Comparison of ENCODE assay signal across 20 mouse cellular contexts in genomic region chr11:63671816-63672215, GRCm38 (mm10).
A peak's percentile ranks its signal among the peaks of the same experiment; 100 is the strongest.
DNase-seq lines count a peak whose midpoint lies in the region; ATAC-seq and TF ChIP-seq lines count a peak whose summit lies in the region.
"Had no signal": no experiment of that assay in that cellular context is flagged by ENCODE, and none has a peak within 500 bp of the region (broad histone marks: within the 10 kb centered on the region; RNA-seq: fewer than 3 reads in every experiment).

No protein-coding gene starts in this region.

- H3K4me3 ChIP-seq in intestine, embryonic 14.5 days (ENCODE audit: low read depth, low read length) = no peak overlapping the region
- H3K4me3 ChIP-seq in intestine, embryonic 16.5 days (ENCODE audit: low read length) = no peak overlapping the region
- H3K4me3 ChIP-seq in lung, embryonic 14.5 days (ENCODE audit: low read depth, low read length) = no peak overlapping the region
- H3K4me3 ChIP-seq in lung, adult 2 months (replicated peaks; ENCODE audit: extremely low read depth, low read depth, low read length) = no peak overlapping the region
- H3K4me3 ChIP-seq: embryonic facial prominence, embryonic 13.5 days; forebrain, embryonic 13.5 days; forebrain, embryonic 15.5 days had no signal

- H3K27me3 ChIP-seq in intestine, embryonic 14.5 days (replicated peaks; ENCODE audit: control insufficient read depth, insufficient read depth, low read length) = no peaks in the 10 kb centered on the region
- H3K27me3 ChIP-seq in intestine, embryonic 16.5 days (replicated peaks; ENCODE audit: control insufficient read depth, insufficient read depth, low read length) = no peaks in the 10 kb centered on the region
- no peaks in the 10 kb centered on the region for H3K27me3 ChIP-seq in lung, embryonic 14.5 days (ENCODE audit: insufficient read depth, low read length)
- H3K27me3 ChIP-seq: embryonic facial prominence, embryonic 13.5 days; forebrain, embryonic 15.5 days had no signal

- H3K36me3 ChIP-seq in intestine, embryonic 14.5 days (ENCODE audit: control insufficient read depth, insufficient read depth, low read length) = no peaks in the 10 kb centered on the region
- H3K36me3 ChIP-seq in intestine, embryonic 16.5 days (ENCODE audit: control insufficient read depth, insufficient read depth, low read length) = no peaks in the 10 kb centered on the region
- no peaks in the 10 kb centered on the region for H3K36me3 ChIP-seq in lung, embryonic 14.5 days (ENCODE audit: insufficient read depth)
- H3K36me3 ChIP-seq: embryonic facial prominence, embryonic 13.5 days; forebrain, embryonic 15.5 days had no signal

- WGBS in intestine, embryonic 14.5 days = 56% methylated on average over 2 of the region's 2 CpGs
- WGBS in intestine, embryonic 16.5 days = 57% methylated on average over 2 of the region's 2 CpGs
- 44% methylated on average over 2 of the region's 2 CpGs for WGBS in lung, embryonic 14.5 days
- WGBS in lung, adult 2 months = 50% methylated on average over 2 of the region's 2 CpGs

- H3K9ac ChIP-seq in intestine, embryonic 14.5 days (ENCODE audit: low read length) = no peak overlapping the region
- no peak overlapping the region for H3K9ac ChIP-seq in intestine, embryonic 16.5 days (ENCODE audit: low read depth, low read length)
- H3K9ac ChIP-seq in lung, embryonic 14.5 days = no peak overlapping the region
- H3K9ac ChIP-seq: embryonic facial prominence, embryonic 13.5 days; forebrain, embryonic 13.5 days; forebrain, embryonic 15.5 days; forebrain, postnatal 0 days had no signal

- H3K4me2 ChIP-seq in intestine, embryonic 14.5 days (ENCODE audit: low read length) = no peak overlapping the region
- H3K4me2 ChIP-seq in intestine, embryonic 16.5 days (ENCODE audit: low read depth, low read length) = no peak overlapping the region
- no peak overlapping the region for H3K4me2 ChIP-seq in lung, embryonic 14.5 days
- H3K4me2 ChIP-seq: embryonic facial prominence, embryonic 13.5 days; forebrain, embryonic 13.5 days; forebrain, embryonic 15.5 days had no signal

- H3K4me1 ChIP-seq in intestine, embryonic 14.5 days (replicated peaks; ENCODE audit: control insufficient read depth, insufficient read depth, low read length) = no peaks in the 10 kb centered on the region
- H3K4me1 ChIP-seq in intestine, embryonic 16.5 days (ENCODE audit: control insufficient read depth, insufficient read depth, low read length) = no peaks in the 10 kb centered on the region
- H3K4me1 ChIP-seq in lung, embryonic 14.5 days (ENCODE audit: insufficient read depth) = no peaks in the 10 kb centered on the region
- H3K4me1 ChIP-seq in lung, adult 2 months (ENCODE audit: control insufficient read depth, insufficient read depth, low read length) = no peaks in the 10 kb centered on the region
- H3K4me1 ChIP-seq: forebrain, embryonic 13.5 days; forebrain, embryonic 15.5 days had no signal

- ATAC-seq in intestine, embryonic 14.5 days (replicated peaks; ENCODE audit: low FRiP score, low TSS enrichment, low read depth) = no peak
- no peak for ATAC-seq in intestine, embryonic 16.5 days
- ATAC-seq in lung, embryonic 14.5 days (ENCODE audit: insufficient read depth) = no peak
- ATAC-seq: activated CD4-positive, CD25-positive, alpha-beta regulatory T cell, adult 4 months; forebrain, embryonic 13.5 days; forebrain, embryonic 15.5 days; forebrain, postnatal 0 days; Patski had no signal

- TF ChIP-seq CTCF in lung, embryonic 14.5 days (IDR thresholded peaks at IDR 0.05; ENCODE audit: low read depth) = no peak
- TF ChIP-seq CTCF in lung, adult 2 months (IDR thresholded peaks at IDR 0.05; ENCODE audit: insufficient read depth, low read length) = no peak

- no peaks in the 10 kb centered on the region for H3K9me3 ChIP-seq in intestine, embryonic 14.5 days (ENCODE audit: control insufficient read depth, low read length)
- no peaks in the 10 kb centered on the region for H3K9me3 ChIP-seq in intestine, embryonic 16.5 days (ENCODE audit: control insufficient read depth, low read length)
- H3K9me3 ChIP-seq in lung, embryonic 14.5 days (ENCODE audit: low read depth, low read length) = no peaks in the 10 kb centered on the region
- H3K9me3 ChIP-seq: embryonic facial prominence, embryonic 13.5 days; forebrain, embryonic 13.5 days; forebrain, embryonic 15.5 days had no signal

- H3K27ac ChIP-seq in intestine, embryonic 14.5 days (ENCODE audit: low read depth) = no peak overlapping the region
- no peak overlapping the region for H3K27ac ChIP-seq in intestine, embryonic 16.5 days (ENCODE audit: low read length)
- no peak overlapping the region for H3K27ac ChIP-seq in lung, embryonic 14.5 days (ENCODE audit: low read depth)
- H3K27ac ChIP-seq: embryonic facial prominence, embryonic 13.5 days; forebrain, embryonic 13.5 days; forebrain, embryonic 15.5 days had no signal

- DNase-seq in intestine, embryonic 14.5 days (ENCODE audit: low spot score) = peak; percentile 24
- peak; percentile 46 for DNase-seq in lung, embryonic 14.5 days
- no peak for DNase-seq in lung, adult 2 months
- peak; percentile 27 for DNase-seq in NIH3T3 (ENCODE audit: low read depth)
- no peak for DNase-seq in ovary, adult 18-20 months (ENCODE audit: low spot score)
- DNase-seq: adrenal gland, adult 8-10 months; adrenal gland, postnatal 14 days; adrenal gland, postnatal 36 days; cerebellum, adult 11-12 months; cerebellum, adult 2 months; cerebellum, adult 9-10 months; cerebellum, postnatal 10 days; cerebellum, postnatal 25 days; forebrain, postnatal 0 days had no signal

- no peak for TF ChIP-seq POLR2A in lung, adult 2 months (IDR thresholded peaks at IDR 0.05; ENCODE audit: borderline replicate concordance, extremely low read depth, low read depth, low read length)

Comparison
In these comparisons a context has a peak if more than half of its experiments do, and no peak if none do; other contexts are left out.
1. DNase-seq: peak in intestine, embryonic 14.5 days (single experiment), lung, embryonic 14.5 days (single experiment) and NIH3T3 (single experiment); none in lung, adult 2 months (single experiment) and ovary, adult 18-20 months (single experiment).